Mouse (Mus musculus) bone marrow macrophage, adult 2 months (primary cell): ENCODE results near the gene Gins1. TPM values are rescaled to one million over a fixed set of nuclear protein-coding genes. Genes with fewer than 3 reads are reported as not detected.

Experiments used
- H3K27ac ChIP-seq: 2 replicates; pipeline ENCODE4 v1.5.1; 2012; ENCODE audit warnings: low read depth, low read length; ENCODE audit not compliant: insufficient read depth
- H3K4me1 ChIP-seq: 2 replicates; pipeline ENCODE4 v1.6.1; 2012; ENCODE audit warnings: low read length; ENCODE audit not compliant: control insufficient read depth, insufficient read depth
- H3K4me3 ChIP-seq: 2 replicates; pipeline ENCODE4 v1.5.1; 2012; ENCODE audit warnings: mild to moderate bottlenecking, low read length, moderate library complexity; ENCODE audit not compliant: insufficient read depth
- CTCF ChIP-seq: IDR thresholded peaks from 2 replicates; pipeline ENCODE4 v1.5.1; 2012; ENCODE audit warnings: low read depth, mild to moderate bottlenecking, low read length, moderate library complexity
- POLR2A ChIP-seq: IDR thresholded peaks from 2 replicates; pipeline ENCODE4 v1.6.1; 2012; ENCODE audit warnings: mild to moderate bottlenecking, low read depth, low read length, borderline replicate concordance
- polyA plus RNA-seq: library from polyadenylated mRNA; stranded (reverse); fragments of >200 nt; gene quantifications from 2 replicates; pipeline ENCODE4 v1.2.4, GENCODE M21; 2012; ENCODE audit not compliant: missing spikeins, insufficient read depth, insufficient read length

The Gins1 gene
- polyA plus RNA-seq, 1 experiment, result 13.4 TPM

DNA sequence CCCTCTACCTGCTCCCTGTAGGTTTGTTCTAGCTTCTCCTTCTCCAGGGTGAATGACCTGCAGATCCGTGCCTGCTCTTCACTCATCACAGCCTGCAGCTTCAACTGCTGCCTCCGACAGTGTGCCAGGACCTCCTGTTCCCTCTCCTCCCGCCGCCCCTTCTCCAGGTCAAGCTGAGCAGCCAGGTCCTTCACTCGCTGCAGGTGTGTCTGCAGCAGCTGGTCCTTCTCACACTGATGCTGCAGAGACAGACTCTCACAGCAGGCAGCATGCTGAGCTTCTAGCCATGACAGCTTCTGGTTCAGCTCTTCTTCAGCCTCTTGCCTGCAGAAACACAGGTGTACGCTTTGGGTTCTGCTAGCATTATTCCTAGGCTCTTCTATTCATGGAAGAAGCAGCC lies 44.9 kb downstream of the Gins1 start:
- Histone ChIP-seq H3K4me3 (no peak overlapping the region), H3K27ac (no peak overlapping the region), H3K4me1 (no peaks in the 10 kb centered on the region)
- TF ChIP-seq CTCF (no peak), POLR2A (no peak)

DNA sequence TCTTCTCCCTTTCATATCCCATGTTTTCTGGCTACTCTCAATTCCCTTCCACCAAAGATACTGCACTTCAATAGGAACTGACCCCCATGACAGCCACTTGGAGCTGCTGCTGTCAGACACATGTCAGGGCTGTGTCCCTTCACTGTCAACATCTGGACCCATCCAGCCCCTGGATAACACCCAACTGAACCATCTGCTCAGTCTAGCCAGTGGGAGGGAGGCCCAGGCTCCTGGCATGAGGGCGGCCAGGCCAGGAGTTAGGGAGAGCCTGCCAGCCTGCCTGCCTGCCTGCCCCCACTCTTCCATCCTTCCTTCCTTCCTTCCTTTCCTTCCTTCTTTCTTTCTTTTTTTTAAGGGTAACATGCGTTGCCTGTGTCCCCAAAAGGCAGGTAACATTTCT lies 46.0 kb downstream of the Gins1 start:
- Histone ChIP-seq H3K4me3 (no peak overlapping the region), H3K4me1 (no peaks in the 10 kb centered on the region), H3K27ac (no peak overlapping the region)
- TF ChIP-seq CTCF, result no peak
- no peak for TF ChIP-seq POLR2A

- Histone ChIP-seq H3K27ac (no peak overlapping the region), H3K4me3 (no peak overlapping the region), H3K4me1 (no peaks in the 10 kb centered on the region)
- TF ChIP-seq CTCF, result no peak
- no peak for TF ChIP-seq POLR2A
These were observed 50.7 kb downstream of the Gins1 start for GRCm38 (mm10) chr2:150955859-150956258.

- Histone ChIP-seq H3K4me3 (no peak overlapping the region), H3K4me1 (no peaks in the 10 kb centered on the region), H3K27ac (no peak overlapping the region)
- TF ChIP-seq CTCF (no peak), POLR2A (no peak)
These were observed 54.3 kb downstream of the Gins1 start for GRCm38 (mm10) chr2:150959521-150959920.

GRCm38 (mm10) chr2:150963246-150963645 lies 58.0 kb downstream of the Gins1 start:
- Histone ChIP-seq H3K27ac (no peak overlapping the region), H3K4me1 (no peaks in the 10 kb centered on the region), H3K4me3 (no peak overlapping the region)
- TF ChIP-seq POLR2A (no peak), CTCF (no peak)

GRCm38 (mm10) chr2:150964641-150965040 lies 59.4 kb downstream of the Gins1 start:
- TF ChIP-seq CTCF (no peak), POLR2A (no peak)
- Histone ChIP-seq H3K4me3 (no peak overlapping the region), H3K27ac (no peak overlapping the region), H3K4me1 (no peaks in the 10 kb centered on the region)

GRCm38 (mm10) chr2:150965951-150966350 lies 60.8 kb downstream of the Gins1 start:
- H3K27ac ChIP-seq, result no peak overlapping the region
- no peak overlapping the region for H3K4me3 ChIP-seq
- TF ChIP-seq CTCF (no peak), POLR2A (no peak)
- no peaks in the 10 kb centered on the region for H3K4me1 ChIP-seq

- no peaks in the 10 kb centered on the region for H3K4me1 ChIP-seq
- H3K27ac ChIP-seq, result no peak overlapping the region
- H3K4me3 ChIP-seq, result no peak overlapping the region
- TF ChIP-seq POLR2A (no peak), CTCF (no peak)
These were observed 62.3 kb downstream of the Gins1 start for GRCm38 (mm10) chr2:150967491-150967890.

- no peak overlapping the region for H3K4me3 ChIP-seq
- no peaks in the 10 kb centered on the region for H3K4me1 ChIP-seq
- H3K27ac ChIP-seq, result no peak overlapping the region
- TF ChIP-seq CTCF (no peak), POLR2A (no peak)
These were observed 64.0 kb downstream of the Gins1 start for GRCm38 (mm10) chr2:150969231-150969630.

DNA sequence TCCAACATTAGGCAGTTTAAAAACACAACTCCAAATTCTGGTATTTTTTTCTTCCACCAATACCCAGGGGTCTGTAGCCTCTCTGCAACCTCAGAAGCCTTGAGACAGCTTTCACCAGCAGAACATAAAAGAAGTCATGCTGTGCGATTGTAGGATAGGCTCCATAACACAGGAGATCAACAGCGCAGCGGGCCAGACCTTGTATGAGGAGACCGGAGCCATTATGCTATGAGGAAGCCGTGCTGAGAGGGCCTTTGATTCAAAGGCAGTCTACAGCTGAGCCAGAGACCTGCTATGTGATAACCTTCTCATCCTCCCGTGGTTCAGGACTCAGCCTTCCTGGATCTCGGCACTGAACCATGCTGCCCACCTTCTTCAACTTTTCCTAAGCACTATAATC lies 66.7 kb downstream of the Gins1 start:
- H3K27ac ChIP-seq, result no peak overlapping the region
- TF ChIP-seq CTCF (no peak), POLR2A (no peak)
- H3K4me1 ChIP-seq, result no peaks in the 10 kb centered on the region
- H3K4me3 ChIP-seq, result no peak overlapping the region

DNA sequence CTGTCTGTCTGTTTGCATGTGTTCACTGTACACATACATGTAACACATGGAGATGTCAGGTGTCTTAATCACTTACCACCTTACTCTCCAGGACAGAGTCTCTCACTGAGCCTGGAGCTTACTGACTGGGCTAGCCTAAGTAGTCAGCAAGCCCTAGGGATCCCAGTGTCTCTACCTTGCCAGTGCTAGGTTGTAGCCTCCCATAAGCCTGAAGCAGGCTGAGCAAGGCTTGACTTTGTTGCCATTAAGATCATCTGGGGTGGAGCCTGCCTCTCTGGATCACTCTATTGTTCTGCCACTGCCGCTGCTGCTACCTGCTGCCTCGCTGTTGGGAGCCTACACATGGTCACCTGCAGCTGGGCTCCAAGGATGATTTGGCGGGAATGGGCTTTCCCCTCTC lies 67.5 kb downstream of the Gins1 start:
- Histone ChIP-seq H3K4me3 (no peak overlapping the region), H3K4me1 (no peaks in the 10 kb centered on the region), H3K27ac (no peak overlapping the region)
- TF ChIP-seq CTCF (no peak), POLR2A (no peak)
